Mouse (Mus musculus) hindbrain, embryonic 11.5 days (tissue): ENCODE measurements around the gene Ppm1h. TPM values are rescaled to one million over a fixed set of nuclear protein-coding genes. Genes with fewer than 3 reads are reported as not detected.

Experiments used
- ATAC-seq: fragments of 200-750 bp; cut with Nextera tagmentation; 2 replicates; pipeline ENCODE4 v1.8.0; 2017; ENCODE audit warnings: mild to moderate bottlenecking, moderate TSS enrichment, moderate library complexity; ENCODE audit not compliant: low FRiP score
- DNase-seq: peaks from one replicate; pipeline ENCODE4 v3.0.0-alpha.2; 2015; ENCODE audit warnings: low spot score
- H3K27ac ChIP-seq: fragments of 300-500 bp; sonication (generic); 2 replicates; pipeline ENCODE4 v1.5.1; 2014; ENCODE audit warnings: mild to moderate bottlenecking, low read depth, low read length
- H3K27me3 ChIP-seq: fragments of 300-500 bp; sonication (generic); 2 replicates; pipeline ENCODE4 v1.6.1; 2014; ENCODE audit warnings: mild to moderate bottlenecking, low read length, moderate library complexity, mixed read lengths; ENCODE audit not compliant: control insufficient read depth, insufficient read depth
- H3K36me3 ChIP-seq: fragments of 300-500 bp; sonication (generic); 2 replicates; pipeline ENCODE4 v1.6.1; 2014; ENCODE audit warnings: mild to moderate bottlenecking, low read length, moderate library complexity, mixed read lengths; ENCODE audit not compliant: control insufficient read depth, insufficient read depth
- H3K4me1 ChIP-seq: fragments of 300-500 bp; sonication (generic); replicated peaks from 2 replicates; pipeline ENCODE4 v1.6.1; 2014; ENCODE audit warnings: low read length, mixed read lengths; ENCODE audit not compliant: control insufficient read depth, insufficient read depth
- H3K4me2 ChIP-seq: fragments of 300-500 bp; sonication (generic); replicated peaks from 2 replicates; pipeline ENCODE4 v1.6.1; 2014; ENCODE audit warnings: mild to moderate bottlenecking, low read depth, low read length
- H3K4me3 ChIP-seq: fragments of 300-500 bp; sonication (generic); 2 replicates; pipeline ENCODE4 v1.5.1; 2014; ENCODE audit warnings: low read depth, low read length
- H3K9ac ChIP-seq: fragments of 300-500 bp; sonication (generic); 2 replicates; pipeline ENCODE4 v1.6.1; 2014; ENCODE audit warnings: low read depth, low read length
- H3K9me3 ChIP-seq: fragments of 300-500 bp; sonication (generic); 2 replicates; pipeline ENCODE4 v1.6.1; 2016; ENCODE audit warnings: low read length; ENCODE audit not compliant: control insufficient read depth
- WGBS: fragments of 180-500 bp; shearing (Covaris S2); extraction: QIAGEN DNeasy Blood & Tissue Kit; methylation state at CpG from one replicate; pipeline ENCODE4 v1.1.7; 2014; 5-methylcytosine and 5-hydroxymethylcytosine counted together
- polyA plus RNA-seq: library from polyadenylated mRNA; unstranded; fragments of >200 nt; fragmentation: Nextera tagmentation; extraction: Ambion mirVana; gene quantifications from 2 replicates; pipeline ENCODE4 v1.2.1, GENCODE M21; 2014

Gene Ppm1h
- polyA plus RNA-seq, 1 experiment from 2014 or later: 9.7 TPM

DNA sequence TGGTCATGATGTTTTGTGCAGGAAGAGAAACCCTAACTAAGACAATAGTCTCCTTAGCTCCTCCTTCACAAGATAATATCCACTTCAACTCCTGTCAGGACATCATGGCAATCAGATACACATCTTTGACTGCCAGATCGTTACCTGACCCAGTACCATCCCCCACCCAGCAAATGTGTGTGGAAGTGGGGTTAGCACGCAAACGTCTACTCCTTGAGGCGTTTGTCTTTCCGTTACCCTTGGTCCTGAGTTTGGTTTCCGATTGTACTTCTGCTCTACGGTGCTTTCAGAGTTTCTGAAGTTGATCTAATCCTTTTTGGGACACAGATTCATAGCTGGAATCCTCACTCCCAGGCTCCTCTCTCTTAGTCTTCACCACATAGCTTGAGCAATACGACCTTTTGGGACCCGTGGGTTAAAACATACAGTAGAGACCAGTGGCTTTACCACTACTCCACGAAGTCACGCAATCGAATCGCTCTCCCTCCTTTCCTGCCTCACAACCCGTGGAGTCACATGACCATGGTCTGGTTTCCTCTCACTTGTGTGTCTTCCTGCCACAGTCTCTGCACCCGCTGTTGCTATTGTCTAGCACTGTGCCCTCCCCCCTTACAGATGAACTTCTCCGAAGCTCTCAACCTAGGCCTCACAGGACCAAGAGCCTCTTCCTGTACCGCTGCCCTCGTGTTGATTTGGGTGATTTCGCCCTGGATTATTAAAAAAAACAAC lies 121.6 kb downstream of the Ppm1h start:
- Histone ChIP-seq H3K27me3 (no peaks in the 10 kb centered on the region), H3K36me3 (no peaks in the 10 kb centered on the region), H3K9me3 (no peaks in the 10 kb centered on the region), H3K27ac (no peak overlapping the region), H3K4me1 (no peaks in the 10 kb centered on the region), H3K9ac (no peak overlapping the region), H3K4me3 (no peak overlapping the region), H3K4me2 (no peak overlapping the region)
- WGBS: 85% methylated on average over 19 of the region's 19 CpGs
- ATAC-seq (no peak), DNase-seq (no peak)

DNA sequence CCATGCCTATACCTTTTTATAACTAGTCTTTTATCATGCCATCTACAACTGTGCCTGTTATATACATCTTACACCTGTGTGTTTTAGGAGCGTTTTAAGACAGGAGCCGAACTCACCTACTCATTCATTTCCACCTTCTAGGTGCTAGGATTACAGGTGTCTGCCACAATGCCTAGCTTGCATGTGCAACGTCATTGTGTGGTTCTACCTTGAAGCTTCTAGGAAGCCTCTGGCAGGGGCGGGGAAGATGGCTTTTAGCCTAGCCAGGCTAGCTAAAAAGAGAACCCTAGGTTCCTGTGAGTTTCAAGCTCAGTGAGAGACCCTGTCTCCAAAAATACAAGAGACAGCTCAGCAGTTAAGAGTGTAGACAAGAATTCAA lies 122.2 kb downstream of the Ppm1h start:
- H3K4me1 ChIP-seq: no peaks in the 10 kb centered on the region
- 93% methylated on average over 4 of the region's 4 CpGs for WGBS
- H3K36me3 ChIP-seq: no peaks in the 10 kb centered on the region
- ATAC-seq (no peak), DNase-seq (no peak)
- H3K4me2 ChIP-seq: no peak overlapping the region
- H3K4me3 ChIP-seq: no peak overlapping the region
- H3K27me3 ChIP-seq: no peaks in the 10 kb centered on the region
- H3K9me3 ChIP-seq: no peaks in the 10 kb centered on the region
- no peak overlapping the region for H3K9ac ChIP-seq
- H3K27ac ChIP-seq: no peak overlapping the region

- Histone ChIP-seq H3K9ac (no peak overlapping the region), H3K4me2 (peak overlapping the region; percentile 20), H3K36me3 (no peaks in the 10 kb centered on the region), H3K27me3 (no peaks in the 10 kb centered on the region), H3K9me3 (no peaks in the 10 kb centered on the region), H3K4me3 (peak overlapping the region; percentile 1; the same call in 1 of the 2 replicates), H3K27ac (no peak overlapping the region), H3K4me1 (no peaks in the 10 kb centered on the region)
- 40% methylated on average over 30 of the region's 30 CpGs for WGBS
- DNase-seq: no peak
- ATAC-seq: 0 out of 2 replicates have a peak, but pooled peaks have one; percentile 17
Observed at GRCm38 (mm10) chr10:122802218-122802617, 123.7 kb downstream of the Ppm1h start.

DNA sequence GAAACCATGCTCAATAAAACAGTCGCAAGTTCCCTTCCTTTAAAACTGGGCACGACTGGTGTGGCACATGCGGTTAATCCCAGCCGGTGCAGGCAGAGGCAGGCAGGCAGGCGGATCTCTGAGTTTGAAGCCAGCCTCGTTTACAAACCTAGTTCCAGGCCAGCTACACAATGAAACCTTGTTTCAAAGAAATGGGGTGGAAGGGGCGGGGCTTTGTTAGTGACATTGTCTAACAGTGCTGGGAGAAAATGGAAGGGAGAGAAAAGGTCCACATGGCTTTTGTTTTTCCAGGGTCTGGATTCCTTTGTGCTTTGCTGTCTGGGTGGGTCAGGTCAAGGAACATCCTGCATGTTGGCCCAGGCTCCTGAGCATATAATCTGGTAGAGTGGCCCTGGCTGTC lies 124.3 kb downstream of the Ppm1h start:
- 42% methylated on average over 7 of the region's 7 CpGs for whole genome bisulfite sequencing
- Histone ChIP-seq H3K9me3 (no peaks in the 10 kb centered on the region), H3K4me3 (no peak overlapping the region), H3K36me3 (no peaks in the 10 kb centered on the region), H3K27ac (no peak overlapping the region), H3K27me3 (no peaks in the 10 kb centered on the region), H3K9ac (no peak overlapping the region), H3K4me1 (no peaks in the 10 kb centered on the region), H3K4me2 (no peak overlapping the region)
- DNase-seq: peak; percentile 55
- ATAC-seq: peak; percentile 31

GRCm38 (mm10) chr10:122803906-122804305 lies 125.3 kb downstream of the Ppm1h start:
- Histone ChIP-seq H3K4me3 (no peak overlapping the region), H3K9ac (no peak overlapping the region), H3K9me3 (no peaks in the 10 kb centered on the region), H3K4me1 (no peaks in the 10 kb centered on the region), H3K27me3 (no peaks in the 10 kb centered on the region), H3K36me3 (no peaks in the 10 kb centered on the region), H3K4me2 (no peak overlapping the region), H3K27ac (no peak overlapping the region)
- ATAC-seq: 0 out of 2 replicates have a peak, but pooled peaks have one; percentile 3
- DNase-seq: peak; percentile 88
- 12% methylated on average over 7 of the region's 7 CpGs for WGBS

GRCm38 (mm10) chr10:122805866-122806265 lies 127.3 kb downstream of the Ppm1h start:
- ATAC-seq (no peak), DNase-seq (no peak)
- WGBS: 63% methylated on average over 2 of the region's 2 CpGs
- H3K9ac ChIP-seq: no peak overlapping the region; the same call in 1 of the 2 replicates
- H3K27me3 ChIP-seq: no peaks in the 10 kb centered on the region
- H3K4me2 ChIP-seq: no peak overlapping the region
- H3K4me3 ChIP-seq: no peak overlapping the region
- no peaks in the 10 kb centered on the region for H3K9me3 ChIP-seq
- H3K36me3 ChIP-seq: no peaks in the 10 kb centered on the region
- no peak overlapping the region for H3K27ac ChIP-seq
- no peaks in the 10 kb centered on the region for H3K4me1 ChIP-seq

- no peak overlapping the region for H3K4me2 ChIP-seq
- WGBS: 39% methylated on average over 9 of the region's 9 CpGs
- H3K4me1 ChIP-seq: no peaks in the 10 kb centered on the region
- no peaks in the 10 kb centered on the region for H3K9me3 ChIP-seq
- H3K4me3 ChIP-seq: no peak overlapping the region
- H3K27me3 ChIP-seq: no peaks in the 10 kb centered on the region
- H3K27ac ChIP-seq: no peak overlapping the region
- DNase-seq (peak; percentile 87), ATAC-seq (peak; percentile 34; the same call in 1 of the 2 replicates)
- no peak overlapping the region; the same call in 1 of the 2 replicates for H3K9ac ChIP-seq
- H3K36me3 ChIP-seq: no peaks in the 10 kb centered on the region
Observed at GRCm38 (mm10) chr10:122807127-122808105, 128.9 kb downstream of the Ppm1h start.

DNA sequence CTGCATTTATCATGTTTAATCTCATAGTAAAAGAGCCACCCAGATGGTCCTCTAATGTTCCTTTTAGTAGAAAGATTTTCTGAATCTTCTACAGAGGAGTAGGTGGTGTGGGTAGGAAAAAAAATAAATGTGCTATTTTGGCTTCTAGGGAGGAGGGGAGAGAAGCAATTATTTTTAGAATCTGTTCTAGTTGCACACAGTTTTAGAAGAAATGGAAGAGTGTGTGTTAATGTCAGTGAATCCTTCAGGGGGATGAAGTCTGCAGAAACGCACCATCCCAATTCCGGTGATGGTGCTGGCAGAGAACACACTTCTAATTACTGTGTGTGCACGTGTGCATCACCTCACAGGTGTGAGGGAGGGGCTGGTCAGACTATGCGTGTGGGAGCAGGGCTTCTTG lies 129.6 kb downstream of the Ppm1h start:
- ATAC-seq (no peak), DNase-seq (no peak)
- 94% methylated on average over 4 of the region's 4 CpGs for WGBS
- Histone ChIP-seq H3K4me3 (no peak overlapping the region), H3K9ac (no peak overlapping the region), H3K4me1 (no peaks in the 10 kb centered on the region), H3K9me3 (no peaks in the 10 kb centered on the region), H3K4me2 (no peak overlapping the region), H3K36me3 (no peaks in the 10 kb centered on the region), H3K27ac (no peak overlapping the region), H3K27me3 (no peaks in the 10 kb centered on the region)
